Mouse (Mus musculus) bone marrow, adult 2 months (tissue): ENCODE measurements around the gene L3mbtl3.

Experiments used
- CTCF ChIP-seq: fragments of 200-500 bp; IDR thresholded peaks from 2 replicates; pipeline ENCODE4 v1.5.1; 2011; ENCODE audit warnings: low read length, control low read depth; ENCODE audit not compliant: control insufficient read depth, insufficient read depth
- POLR2A ChIP-seq: fragments of 200-500 bp; IDR thresholded peaks from 2 replicates; pipeline ENCODE4 v1.6.1; 2011; ENCODE audit warnings: low read depth, mild to moderate bottlenecking, control low read depth, low read length, borderline replicate concordance; ENCODE audit not compliant: control insufficient read depth

DNA sequence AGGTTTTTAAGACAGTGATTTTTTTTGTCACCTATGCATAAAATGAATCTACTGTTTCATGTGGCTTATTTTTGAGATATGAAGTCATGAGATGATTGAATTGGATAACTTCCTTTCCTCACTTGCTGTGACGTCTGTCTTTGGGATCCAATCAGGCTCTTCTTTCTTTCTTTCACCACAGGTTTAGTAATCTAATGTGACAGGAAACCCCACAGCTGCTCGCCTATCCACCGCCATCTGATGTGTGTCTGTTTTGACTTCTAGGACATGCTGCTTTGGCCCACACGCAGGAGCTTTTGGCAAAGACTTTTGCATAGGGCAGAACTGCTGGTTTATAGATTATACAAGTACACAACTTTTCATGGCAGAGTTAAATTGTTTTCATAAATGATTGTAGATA lies 115.9 kb downstream of the L3mbtl3 start:
- TF ChIP-seq POLR2A (no peak), CTCF (no peak)
